Mouse (Mus musculus): ENCODE results near the gene Dync1h1.
A peak's percentile ranks its signal among the peaks of the same experiment; 100 is the strongest.

The Dync1h1 gene

DNA sequence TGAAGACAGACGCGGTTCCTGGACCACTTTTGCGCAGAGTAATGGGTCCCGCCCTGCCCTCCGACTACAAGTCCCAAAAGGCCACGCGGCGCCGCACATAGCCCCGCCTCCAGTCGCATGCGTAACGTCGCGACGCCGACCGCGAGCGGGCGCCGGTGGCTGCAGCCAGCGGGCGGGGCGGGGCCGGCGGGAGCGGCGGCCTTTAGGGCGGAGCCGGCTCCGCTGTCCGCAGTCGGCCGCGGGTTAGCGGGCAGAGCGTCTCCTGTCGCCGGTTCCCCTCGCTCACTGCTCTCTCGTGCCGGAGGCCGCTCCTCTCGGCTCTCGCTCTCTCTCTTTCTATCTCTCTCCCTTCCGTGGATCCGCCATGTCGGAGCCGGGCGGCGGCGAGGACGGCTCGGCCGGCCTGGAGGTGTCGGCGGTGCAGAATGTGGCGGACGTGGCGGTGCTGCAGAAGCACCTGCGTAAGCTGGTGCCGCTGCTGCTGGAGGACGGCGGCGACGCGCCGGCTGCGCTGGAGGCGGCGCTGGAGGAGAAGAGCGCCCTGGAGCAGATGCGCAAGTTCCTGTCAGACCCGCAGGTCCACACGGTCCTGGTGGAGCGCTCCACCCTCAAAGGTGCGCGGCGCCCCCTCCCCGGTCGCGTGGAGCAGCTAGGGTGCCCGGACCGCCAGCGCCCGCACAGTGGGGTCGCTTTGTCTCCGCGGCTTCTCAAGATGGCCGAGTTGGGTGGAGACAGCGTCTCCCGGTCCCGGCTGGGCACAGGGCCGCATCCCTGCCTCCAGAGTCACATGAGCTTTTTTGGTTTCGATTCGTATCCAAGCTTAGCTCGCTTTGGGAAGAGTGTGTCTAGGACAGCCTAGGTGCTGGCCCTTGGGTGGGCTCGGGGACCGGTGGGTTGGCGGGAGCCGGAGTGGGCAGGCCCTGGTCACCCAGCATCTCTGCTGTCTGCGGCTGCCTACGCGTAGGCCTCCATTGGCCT, at the start of gene Dync1h1:
Dync1h1 (plus strand) TSS at position 212 of the 978 bp plus-strand sequence.
- peak; percentile 97 for DNase-seq (ENCODE audit: low spot score)

DNA sequence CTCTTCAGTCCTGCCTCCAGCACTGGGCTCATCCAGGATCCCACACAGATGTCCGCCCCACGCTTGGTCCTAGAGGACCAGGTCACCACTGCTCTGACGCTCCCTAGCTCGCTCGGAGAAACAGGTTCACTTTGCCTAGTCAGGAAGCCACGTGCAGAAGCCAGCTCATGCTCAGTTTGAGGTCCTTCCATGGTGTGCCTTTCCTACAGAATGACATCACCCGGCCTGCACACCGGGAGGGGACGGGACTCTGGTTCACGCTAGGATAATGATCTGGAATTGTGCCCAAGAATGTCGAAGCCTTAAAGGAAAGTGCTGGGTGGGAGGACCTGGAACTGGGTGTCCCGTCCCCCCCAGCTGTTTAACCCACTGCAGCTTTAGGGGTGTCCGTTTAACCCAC, 49.1 kb upstream of the Dync1h1 start:
- no peak for DNase-seq (ENCODE audit: low spot score)

DNA sequence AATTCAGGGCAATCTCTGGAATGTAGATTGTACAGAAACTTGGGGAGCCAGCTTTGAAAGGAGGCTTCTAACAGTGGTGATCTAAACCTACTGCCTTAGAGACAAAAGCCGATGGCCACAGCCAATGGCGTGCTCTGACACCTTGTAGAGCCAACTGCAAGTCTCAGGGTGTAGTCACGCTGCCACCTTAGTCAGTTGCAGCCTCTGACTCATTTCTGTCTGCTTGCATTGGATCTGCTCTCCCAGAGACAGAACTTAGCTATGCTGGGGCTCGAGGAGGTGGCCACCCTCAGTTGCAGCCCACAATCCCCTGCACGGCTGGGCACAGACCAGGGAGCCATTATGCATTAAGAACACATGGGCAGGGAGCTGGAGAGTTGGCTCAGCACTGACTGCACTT, 47.9 kb upstream of the Dync1h1 start:
- DNase-seq (ENCODE audit: low spot score), result no peak

DNA sequence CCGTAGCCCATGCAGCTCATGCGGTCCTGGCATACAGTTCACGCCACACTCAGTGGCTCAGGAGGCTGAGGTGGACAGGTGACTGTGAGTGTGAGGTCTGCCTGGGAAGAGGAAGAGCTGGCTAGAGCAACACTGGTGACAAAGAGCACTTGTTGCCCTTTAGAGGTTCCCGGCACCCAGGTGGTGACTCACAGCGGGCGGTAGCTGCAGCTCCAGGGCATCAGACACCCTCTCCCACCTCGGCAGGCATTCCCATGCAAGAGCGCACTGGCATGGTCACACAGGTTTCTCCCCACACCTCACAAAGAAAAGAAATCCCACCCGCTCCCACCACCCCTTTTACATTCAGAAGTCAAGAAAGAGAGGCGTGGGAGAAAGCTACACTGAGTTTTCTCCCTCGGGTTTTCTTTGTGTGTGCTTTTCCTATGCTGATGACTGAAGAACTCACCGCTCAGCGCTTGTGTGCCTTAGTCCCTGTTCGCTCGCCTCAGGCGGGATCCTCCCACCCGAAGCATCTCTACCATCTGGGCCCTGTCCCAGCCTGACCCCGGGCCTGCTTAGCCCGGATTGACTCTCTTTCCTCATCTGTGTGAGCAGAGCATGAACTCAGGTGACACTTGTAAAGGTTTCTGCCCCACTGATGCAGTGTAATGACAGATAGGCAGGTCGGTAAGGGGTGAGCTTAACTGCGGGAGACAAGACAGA, 45.6 kb upstream of the Dync1h1 start:
- DNase-seq (ENCODE audit: low spot score), result no peak

DNA sequence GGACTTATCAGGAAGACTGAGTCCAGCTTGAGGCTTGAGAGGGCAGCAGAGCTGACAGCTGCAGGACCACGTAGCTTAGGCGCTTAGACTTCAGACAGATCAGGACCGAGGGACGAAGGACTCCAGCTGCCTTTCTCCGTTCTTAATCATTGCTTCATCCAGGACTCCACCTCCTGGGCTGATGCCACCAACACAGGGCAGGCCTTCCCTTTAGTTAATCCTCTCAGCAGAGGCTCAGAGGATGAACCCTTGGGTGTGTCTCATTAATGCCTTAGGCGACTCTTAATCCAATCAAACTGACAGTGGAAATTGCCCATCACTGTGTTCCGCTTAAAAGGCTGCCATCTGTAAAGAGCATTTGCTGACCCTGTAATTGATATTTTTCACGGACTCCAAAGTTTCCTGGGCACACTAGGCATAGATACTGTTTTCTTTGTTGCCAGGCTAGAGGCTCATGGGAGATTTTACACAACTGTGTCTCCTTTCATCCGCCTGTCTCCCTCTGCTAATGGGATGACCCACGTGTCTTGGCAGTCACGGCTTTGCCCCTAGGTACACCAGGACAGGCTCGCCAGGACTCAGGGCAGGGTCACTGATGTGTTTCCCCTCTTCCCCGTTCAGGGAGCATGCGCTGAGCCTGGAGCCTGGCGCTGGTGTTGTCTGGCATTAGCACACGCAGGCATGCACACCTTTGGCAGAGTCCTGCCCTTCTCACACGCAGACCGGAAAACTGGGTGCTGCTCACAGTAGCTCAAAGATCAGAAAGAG, 44.2 kb upstream of the Dync1h1 start:
- no peak for DNase-seq (ENCODE audit: low spot score)

DNA sequence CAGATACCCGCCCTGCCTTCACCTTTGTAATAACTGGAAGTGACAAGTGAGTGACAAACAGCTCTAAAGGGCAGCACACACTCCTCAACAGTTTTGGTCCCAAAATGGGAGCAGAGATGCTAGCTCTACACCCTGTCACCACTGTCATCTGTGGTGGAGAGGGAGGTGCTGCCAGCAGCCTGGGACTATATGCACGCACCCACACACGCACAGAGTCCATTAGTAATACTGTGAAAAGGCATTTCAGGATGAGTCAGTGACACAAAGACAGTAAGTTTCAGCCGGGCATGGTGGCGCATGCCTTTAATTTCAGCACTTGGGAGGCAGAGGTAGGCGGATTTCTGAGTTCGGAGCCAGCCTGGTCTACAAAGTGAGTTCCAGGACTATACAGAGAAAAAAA, 43.1 kb upstream of the Dync1h1 start:
- DNase-seq (ENCODE audit: low spot score), result no peak

DNA sequence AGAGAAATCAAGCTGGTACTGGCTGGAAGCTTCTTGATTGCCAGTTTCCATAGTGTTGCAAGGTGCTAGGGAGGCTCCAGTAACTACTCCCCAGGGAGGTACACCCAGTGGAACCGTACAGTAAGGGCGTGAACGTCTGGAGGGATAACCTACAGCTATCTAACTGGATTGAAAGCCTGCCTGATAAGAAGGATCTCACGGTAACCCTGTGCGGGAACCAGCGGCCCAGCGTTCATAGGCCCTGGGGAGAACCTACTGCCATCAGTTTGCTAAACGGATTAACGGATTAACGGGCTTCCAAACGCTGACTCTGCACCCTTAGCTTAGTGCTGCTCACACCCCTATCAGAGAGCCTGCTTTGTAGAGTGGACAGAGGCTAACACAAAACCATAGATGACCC, 37.9 kb upstream of the Dync1h1 start:
- no peak for DNase-seq (ENCODE audit: low spot score)

DNA sequence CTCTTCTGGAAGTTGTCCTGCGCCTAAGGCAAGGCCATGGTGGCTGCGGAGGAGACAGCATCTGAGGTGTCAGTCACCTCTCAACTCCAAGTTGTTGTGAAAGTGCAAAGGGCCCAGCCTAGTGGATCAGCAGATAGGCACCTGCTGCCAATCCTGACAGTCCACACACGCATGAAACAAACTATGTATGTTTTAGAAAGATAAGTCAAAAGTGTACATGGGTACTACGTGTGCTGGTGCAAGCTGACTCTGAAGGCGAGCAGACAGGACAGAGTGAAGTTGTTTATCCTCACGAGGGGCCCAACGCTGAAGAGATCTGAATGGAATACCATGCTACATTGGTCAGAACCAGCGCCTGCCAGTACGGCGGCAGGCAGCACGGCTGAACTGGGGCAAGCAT, 36.4 kb upstream of the Dync1h1 start:
- DNase-seq (ENCODE audit: low spot score), result no peak

DNA sequence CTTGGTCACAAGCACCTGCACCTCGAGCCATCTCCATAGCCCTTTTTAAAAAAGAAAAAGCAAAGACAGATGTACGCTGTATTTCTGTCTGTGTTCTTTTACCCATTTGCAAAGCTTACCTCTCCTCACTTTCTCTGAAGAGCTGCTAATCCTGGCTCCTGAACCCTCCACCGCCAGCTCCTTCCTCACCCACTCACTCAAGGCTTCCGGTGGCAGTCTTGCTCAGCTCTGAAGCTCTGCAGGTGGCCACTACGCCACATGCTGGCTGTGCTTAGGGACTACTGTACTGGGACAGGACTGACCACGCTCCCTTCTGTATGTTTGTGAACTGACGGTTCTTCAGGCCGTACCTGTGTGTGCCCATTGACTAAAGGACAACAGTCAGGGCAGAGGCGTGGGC, 34.9 kb upstream of the Dync1h1 start:
- no peak for DNase-seq (ENCODE audit: low spot score)

DNA sequence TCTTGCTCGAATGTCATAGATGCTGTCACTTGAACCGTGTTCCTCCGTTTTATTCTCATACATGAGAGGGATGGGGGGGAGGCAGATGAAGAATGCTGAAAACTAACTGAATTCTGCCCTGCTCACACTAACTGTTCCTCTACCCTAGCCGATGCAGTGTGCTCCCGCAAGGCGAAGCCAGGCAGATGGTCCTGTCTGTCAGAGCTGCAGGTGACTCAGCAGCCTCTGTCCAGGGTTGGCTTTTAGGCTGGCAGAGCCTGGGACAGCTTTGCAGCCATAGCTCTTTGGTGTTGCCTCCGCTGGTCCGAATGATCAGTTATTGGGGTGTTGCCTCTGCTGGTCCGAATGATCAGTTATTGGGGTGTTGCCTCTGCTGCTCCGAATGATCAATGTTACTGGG, 30.2 kb upstream of the Dync1h1 start:
- no peak for DNase-seq (ENCODE audit: low spot score)

DNA sequence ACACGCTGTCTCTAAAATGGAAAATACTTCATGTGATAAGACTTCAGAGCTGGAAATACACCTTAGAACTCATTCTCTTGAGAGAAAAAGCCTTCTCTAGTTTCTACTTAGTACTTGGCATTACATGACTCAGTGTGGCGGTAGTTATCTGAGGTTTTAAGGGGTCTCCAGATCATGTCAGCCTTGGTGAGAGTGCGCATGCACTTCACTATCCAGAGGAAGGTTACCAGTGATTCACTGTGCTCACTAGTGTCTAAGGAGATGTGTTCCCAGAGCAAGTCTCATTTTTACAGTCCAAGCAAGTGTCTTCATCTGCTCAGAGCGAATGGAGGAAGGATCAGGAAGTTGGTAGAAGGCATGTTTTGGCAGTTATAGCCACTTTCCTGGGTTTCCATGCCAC, 28.9 kb upstream of the Dync1h1 start:
- no peak for DNase-seq (ENCODE audit: low spot score)

DNA sequence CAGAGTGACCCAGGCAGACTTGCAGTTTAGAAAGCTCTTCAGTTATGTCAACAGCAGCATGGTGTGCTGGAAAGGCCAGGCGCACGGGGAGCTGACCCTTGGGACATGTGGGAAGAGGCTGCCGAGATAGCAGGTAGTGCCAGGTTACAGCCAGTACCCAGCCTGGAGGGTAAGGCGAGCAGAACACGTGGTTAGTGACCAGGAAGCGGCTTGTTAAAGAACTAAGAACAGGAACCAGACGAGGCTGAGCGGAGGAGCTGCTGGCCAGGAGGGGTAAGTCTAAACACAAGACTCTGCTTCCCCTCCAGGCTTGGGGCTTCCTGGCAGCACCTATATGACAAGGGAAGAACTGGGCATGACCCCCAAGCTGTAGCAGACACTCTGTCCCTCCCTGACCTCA, 27.6 kb upstream of the Dync1h1 start:
- DNase-seq (ENCODE audit: low spot score), result no peak

DNA sequence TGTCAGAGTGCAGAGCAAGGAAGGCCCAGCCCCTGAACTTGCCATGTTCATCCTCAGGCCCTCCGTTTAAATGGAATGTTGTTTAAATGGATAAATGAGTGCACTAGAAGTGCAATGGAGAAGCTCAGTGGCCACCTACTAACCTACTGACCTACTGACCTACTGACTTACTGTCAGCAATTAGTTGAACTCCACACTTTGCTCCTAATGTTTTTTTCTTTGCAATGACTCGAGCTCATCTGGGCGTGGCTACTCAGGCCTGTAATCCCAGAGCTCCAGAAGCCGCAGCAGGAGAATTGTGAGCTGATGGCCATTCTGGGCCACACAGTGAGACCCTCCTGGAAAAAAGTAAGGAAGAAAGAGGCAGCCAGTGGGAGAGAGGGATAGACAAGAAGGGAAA, 25.3 kb upstream of the Dync1h1 start:
- DNase-seq (ENCODE audit: low spot score), result no peak

DNA sequence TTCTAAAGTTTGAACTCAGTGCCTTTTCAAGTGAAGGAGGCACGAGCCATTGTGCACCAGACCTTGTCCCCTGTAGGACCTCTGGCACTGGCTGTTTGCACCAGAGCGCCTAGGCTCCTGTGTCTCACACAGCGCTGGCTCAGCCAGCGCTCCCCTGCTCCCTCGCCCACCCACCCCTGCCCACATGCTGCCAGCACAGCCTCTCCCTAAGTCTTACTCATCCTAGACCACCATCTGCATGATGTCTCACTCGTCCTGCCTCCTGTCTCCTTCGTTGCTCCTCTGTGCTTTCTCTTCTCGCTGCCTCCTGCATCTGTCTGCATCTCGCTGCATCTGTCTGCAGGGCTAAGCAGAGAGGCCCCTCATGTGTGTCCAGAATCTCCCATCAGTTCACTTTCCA, 22.9 kb upstream of the Dync1h1 start:
- DNase-seq (ENCODE audit: low spot score), result no peak

DNA sequence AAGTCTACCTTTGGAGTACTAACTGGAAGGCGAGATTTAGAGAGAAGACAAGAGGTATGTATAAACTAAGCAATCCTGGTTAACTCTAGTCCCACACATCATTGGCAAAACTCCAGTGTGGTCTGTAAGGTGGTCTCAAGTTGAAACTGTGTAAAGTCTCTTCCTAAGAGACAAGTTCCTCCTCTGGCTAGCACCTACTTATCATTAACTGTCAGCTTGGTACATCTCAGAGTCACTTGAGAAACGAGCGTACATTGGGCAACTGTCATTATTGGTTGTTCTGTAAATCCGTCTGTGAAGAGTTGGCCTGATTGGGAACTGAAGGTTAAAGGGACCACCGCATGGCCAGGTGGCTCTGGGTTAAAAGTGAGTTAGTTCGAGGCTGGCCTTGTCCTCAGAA, 12.6 kb upstream of the Dync1h1 start:
- no peak for DNase-seq (ENCODE audit: low spot score)

DNA sequence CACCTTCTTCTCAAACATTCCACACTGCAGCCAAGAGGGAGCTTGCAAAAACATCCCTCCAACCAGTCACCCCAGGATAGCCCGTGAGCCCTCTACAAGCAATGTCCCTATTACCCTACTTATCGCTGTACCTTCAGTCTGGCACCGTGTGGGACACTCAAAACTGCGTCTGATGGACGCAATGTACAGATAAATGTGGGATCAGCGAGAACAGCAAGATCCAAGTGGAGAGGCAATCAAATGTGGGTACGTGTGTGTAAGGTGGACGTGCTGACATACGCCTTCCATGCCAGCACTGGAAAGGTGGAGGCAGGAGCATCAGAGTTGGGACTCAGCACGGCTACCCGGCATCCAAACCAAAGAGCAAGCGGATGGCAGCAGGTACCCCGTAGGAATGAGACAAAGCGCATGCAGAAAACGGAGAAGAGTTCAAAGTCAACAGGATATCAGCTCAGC, 10.4 kb upstream of the Dync1h1 start:
- no peak for DNase-seq (ENCODE audit: low spot score)

DNA sequence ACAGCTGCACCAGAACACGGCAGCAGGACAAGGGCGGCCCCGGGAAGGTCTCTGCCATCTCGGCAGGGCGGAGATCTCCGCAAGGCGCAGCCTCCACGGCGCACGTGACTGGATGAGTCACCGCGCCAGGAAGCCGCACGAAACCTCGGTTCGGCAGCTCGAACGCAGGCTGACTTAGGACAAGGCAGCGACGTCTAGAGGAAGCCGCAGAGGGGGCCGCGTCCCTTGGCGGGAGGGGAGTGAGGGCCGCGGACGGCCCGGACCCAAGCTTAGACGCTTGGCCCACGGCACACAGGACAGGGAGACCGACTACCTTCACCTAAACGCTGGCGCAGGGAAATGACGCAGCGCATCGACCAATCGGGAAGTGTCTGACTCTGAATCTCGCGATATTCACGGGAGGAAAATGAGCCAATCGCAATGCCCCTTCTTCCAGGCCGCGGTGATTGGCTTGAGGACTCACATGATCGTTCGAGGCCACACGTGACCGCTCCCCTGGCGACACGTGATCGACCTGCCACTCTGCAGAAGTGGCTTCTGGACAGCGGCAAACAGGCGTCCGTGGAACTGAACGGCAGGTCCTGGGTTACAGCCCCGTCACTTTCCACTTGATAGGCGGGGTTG, 9.9 kb upstream of the Dync1h1 start:
- DNase-seq (ENCODE audit: low spot score), result peak; percentile 96

DNA sequence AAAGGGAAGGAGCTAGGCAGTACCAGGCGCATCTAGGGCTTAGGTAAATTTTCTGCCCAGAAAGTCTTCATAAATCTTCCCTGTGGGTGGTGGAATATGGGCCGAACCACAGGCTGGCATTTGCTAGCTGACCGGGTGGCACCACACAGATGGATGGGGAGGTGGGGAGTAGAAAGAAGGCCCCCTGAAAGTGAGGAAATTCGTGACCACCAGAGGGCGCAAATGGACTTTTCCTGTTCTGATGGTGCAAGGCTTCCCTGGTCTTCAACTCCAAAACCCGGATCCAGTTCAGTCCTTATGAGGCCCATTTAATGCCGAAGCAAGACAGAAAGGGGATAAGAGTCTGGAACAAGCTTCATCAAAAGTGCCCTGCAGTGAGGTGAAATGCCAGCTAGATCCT, 2.7 kb upstream of the Dync1h1 start:
- peak; percentile 86 for DNase-seq (ENCODE audit: low spot score)

DNA sequence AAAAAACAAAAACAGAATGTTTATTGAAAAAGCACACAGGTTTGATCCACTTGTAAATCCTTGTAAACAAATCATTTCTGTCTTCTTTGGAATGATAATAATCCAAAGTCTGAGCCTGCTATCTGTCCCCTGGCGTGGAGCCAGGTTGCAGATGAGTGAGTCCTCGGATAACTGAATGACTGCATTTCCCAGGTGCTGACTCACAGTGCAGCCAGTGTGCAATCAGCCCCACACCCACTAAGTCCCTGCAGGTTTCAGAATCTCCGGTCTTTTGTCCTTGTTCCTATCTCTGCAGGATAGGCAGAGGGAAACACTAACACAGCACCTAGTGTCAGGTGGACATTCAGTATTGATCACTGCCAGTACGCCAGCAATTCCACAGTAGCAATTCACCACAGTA, 1.5 kb upstream of the Dync1h1 start:
- no peak for DNase-seq (ENCODE audit: low spot score)

DNA sequence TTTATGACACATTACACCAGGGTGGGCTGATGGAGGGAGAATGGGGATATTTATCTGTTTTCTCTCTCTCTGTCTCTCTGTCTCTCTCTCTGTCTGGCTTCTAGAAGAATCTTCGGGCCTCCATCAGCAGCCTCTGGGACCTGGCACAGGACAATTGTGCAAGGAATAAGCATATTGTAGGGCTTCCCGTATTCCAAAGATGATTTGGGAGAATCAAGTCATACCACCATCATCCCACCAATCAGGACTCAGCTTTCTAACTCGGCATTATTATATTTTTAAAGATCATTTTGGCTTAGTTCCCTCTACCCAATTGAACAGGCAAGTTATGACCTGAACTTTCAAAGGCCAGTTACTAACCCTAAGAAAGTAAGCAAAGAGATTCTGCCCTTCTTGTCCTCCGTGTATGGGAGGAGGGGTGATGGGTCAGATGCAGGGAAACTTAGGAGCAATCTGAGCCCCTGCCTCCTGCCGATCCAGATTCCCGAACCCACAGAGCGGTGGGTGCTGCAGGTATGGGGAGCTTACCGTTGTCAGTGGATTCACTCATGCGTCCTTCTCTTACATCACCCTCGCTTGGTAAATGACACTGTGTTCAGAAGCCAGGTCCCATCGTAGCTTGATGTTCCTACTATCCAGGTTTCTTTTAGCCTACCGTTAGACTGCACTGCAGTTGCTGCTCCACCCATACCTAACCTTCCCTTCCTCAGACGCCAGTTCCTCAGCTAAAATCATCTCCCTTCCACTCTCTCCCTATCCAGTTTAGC, 844 bp upstream of the Dync1h1 start:
- no peak for DNase-seq (ENCODE audit: low spot score)

DNA sequence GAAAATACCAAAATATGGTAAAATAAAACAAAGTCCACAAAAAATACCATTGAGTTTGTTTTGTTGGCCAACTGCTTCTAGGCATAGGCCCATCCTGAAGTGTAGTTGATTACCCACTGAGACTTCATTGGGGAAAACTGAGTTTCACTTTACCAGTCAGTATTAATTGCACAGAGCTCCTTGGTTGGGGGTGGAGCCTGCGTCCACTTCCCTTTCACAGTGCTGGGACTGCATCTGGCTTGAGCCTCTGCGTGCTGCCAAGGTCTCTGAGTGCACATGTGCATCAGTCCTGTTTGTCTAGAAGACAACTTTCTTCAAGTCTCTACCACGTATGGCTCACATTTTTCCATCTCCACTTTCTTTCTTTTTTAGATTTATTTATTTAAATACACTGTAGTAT, 4.9 kb downstream of the Dync1h1 start:
- DNase-seq (ENCODE audit: low spot score), result no peak
